Mouse (Mus musculus) splenic B cell, adult 2 months (primary cell): ENCODE measurements around the gene Upf2.
"Not testable (repeated sequence)": the region's sequence is repeated elsewhere in the genome, so short reads cannot be mapped to it uniquely, and the experiment has no call there.

Source experiments
- DNase-seq: peaks from one replicate; pipeline ENCODE4 v3.0.0-alpha.2; 2011; ENCODE audit warnings: low read depth, low spot score
- H3K27me3 ChIP-seq: 2 replicates; pipeline ENCODE4 v1.6.1; 2012; ENCODE audit warnings: mild to moderate bottlenecking, low read length, moderate library complexity, mixed read lengths; ENCODE audit not compliant: control insufficient read depth, poor library complexity, insufficient read depth, severe bottlenecking
- H3K36me3 ChIP-seq: 2 replicates; pipeline ENCODE4 v1.6.1; 2012; ENCODE audit warnings: mild to moderate bottlenecking, low read length, moderate library complexity, mixed read lengths; ENCODE audit not compliant: control insufficient read depth, poor library complexity, insufficient read depth, severe bottlenecking

Gene Upf2

GRCm38 (mm10) chr2:5940936-5941335 is 10.3 kb upstream of the Upf2 start:
- no peaks in the 10 kb centered on the region for H3K36me3 ChIP-seq
- H3K27me3 ChIP-seq = no peaks in the 10 kb centered on the region
- DNase-seq = no peak

GRCm38 (mm10) chr2:5941861-5942415 is 9.3 kb upstream of the Upf2 start:
- H3K36me3 ChIP-seq = no peaks in the 10 kb centered on the region
- no peak for DNase-seq

GRCm38 (mm10) chr2:5942416-5943032 is 8.7 kb upstream of the Upf2 start, which contains the start of gene Dhtkd1:
TSS of gene Dhtkd1 (minus strand) at chr2:5942792.
- Histone ChIP-seq H3K36me3 (no peaks in the 10 kb centered on the region), H3K27me3 (no peaks in the 10 kb centered on the region)
- no peak for DNase-seq

More at GRCm38 (mm10) chr2:5941861-5942415, 9.3 kb upstream of the Upf2 start:
- H3K27me3 ChIP-seq = no peaks in the 10 kb centered on the region

- Histone ChIP-seq H3K36me3 (no peaks in the 10 kb centered on the region), H3K27me3 (no peaks in the 10 kb centered on the region)
- no peak for DNase-seq
These were observed 8.2 kb upstream of the Upf2 start for GRCm38 (mm10) chr2:5943071-5943470.

- H3K27me3 ChIP-seq = no peaks in the 10 kb centered on the region
- no peak for DNase-seq
- H3K36me3 ChIP-seq = no peaks in the 10 kb centered on the region
These were observed 5.6 kb upstream of the Upf2 start for GRCm38 (mm10) chr2:5945629-5946028.

GRCm38 (mm10) chr2:5946876-5947275 is 4.4 kb upstream of the Upf2 start:
- Histone ChIP-seq H3K27me3 (no peaks in the 10 kb centered on the region), H3K36me3 (no peaks in the 10 kb centered on the region)
- no peak for DNase-seq

GRCm38 (mm10) chr2:5948964-5949363 is 2.3 kb upstream of the Upf2 start:
- Histone ChIP-seq H3K27me3 (no peaks in the 10 kb centered on the region), H3K36me3 (no peaks in the 10 kb centered on the region)
- no peak for DNase-seq

GRCm38 (mm10) chr2:5949821-5950220 is 1.4 kb upstream of the Upf2 start:
- not testable (repeated sequence) for H3K36me3 ChIP-seq, H3K27me3 ChIP-seq, DNase-seq

- H3K36me3 ChIP-seq = no peaks in the 10 kb centered on the region
- H3K27me3 ChIP-seq = no peaks in the 10 kb centered on the region
- DNase-seq = peak; percentile 28
These were observed 964 bp upstream of the Upf2 start for GRCm38 (mm10) chr2:5950305-5950704.

GRCm38 (mm10) chr2:5951621-5952211 is 447 bp downstream of the Upf2 start:
- DNase-seq = peak; percentile 47

GRCm38 (mm10) chr2:5957705-5958104 is 6.4 kb downstream of the Upf2 start:
- no peak for DNase-seq
- H3K27me3 ChIP-seq = no peaks in the 10 kb centered on the region
- peaks cover 12% of the 10 kb centered on the region for H3K36me3 ChIP-seq

More at GRCm38 (mm10) chr2:5951621-5952211, 447 bp downstream of the Upf2 start:
- Histone ChIP-seq H3K36me3 (0 out of 2 replicates have a peak, but pooled peaks cover 2% of the 10 kb centered on the region), H3K27me3 (no peaks in the 10 kb centered on the region)

GRCm38 (mm10) chr2:5962265-5962664 is 11.0 kb downstream of the Upf2 start:
- H3K36me3 ChIP-seq = peaks cover 18% of the 10 kb centered on the region
- H3K27me3 ChIP-seq = no peaks in the 10 kb centered on the region
- no peak for DNase-seq

- DNase-seq = peak; percentile 24
- H3K27me3 ChIP-seq = not testable (repeated sequence)
- H3K36me3 ChIP-seq = peaks cover 15% of the 10 kb centered on the region
These were observed 12.5 kb downstream of the Upf2 start for GRCm38 (mm10) chr2:5963729-5964128.

- DNase-seq = no peak
- peaks cover 13% of the 10 kb centered on the region for H3K36me3 ChIP-seq
- no peaks in the 10 kb centered on the region for H3K27me3 ChIP-seq
These were observed 14.7 kb downstream of the Upf2 start for GRCm38 (mm10) chr2:5965972-5966371.

GRCm38 (mm10) chr2:5970629-5971028 is 19.4 kb downstream of the Upf2 start:
- not testable (repeated sequence) for DNase-seq, H3K36me3 ChIP-seq, H3K27me3 ChIP-seq
